ENCODE assay signal across 19 mouse cellular contexts in the genomic region with DNA sequence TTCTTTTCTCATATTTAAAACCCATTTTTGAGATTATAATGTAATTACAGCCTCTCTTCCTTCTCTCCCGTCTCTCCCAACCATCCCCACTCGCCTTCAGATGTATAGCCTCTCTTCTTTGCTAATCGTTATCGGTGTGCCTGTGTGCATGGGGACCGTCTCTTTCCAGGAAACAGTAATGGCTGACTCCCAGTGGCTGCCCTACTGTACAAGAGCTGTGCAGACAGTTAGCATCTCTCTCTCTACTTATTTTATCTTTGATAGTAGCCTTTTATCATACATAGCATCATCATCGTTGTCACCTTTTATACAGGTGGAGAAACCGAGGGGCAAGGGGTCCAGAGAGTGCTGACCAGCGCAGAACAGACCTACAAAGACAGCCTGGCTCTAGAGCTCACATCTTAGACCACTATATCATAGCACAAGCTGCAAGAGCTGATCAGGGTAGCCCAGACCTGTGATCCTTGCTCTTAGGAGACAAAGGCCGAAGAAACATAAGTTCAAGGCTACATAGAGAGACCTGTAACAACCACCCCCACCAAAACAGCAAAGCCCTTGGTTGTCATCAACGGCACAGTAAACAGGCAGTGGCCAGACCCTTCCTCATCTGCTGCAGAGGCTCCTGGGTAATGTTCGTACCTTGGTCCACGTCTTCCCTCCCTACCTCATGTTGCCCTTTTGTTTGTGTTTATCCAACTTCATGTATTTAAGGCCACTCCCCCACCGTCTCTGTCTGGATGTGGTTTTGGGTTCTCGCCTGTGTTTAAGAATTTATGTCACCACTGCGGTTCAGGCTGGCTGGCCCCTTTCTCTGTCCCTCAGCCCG.
"Had no signal": no experiment of that assay in that cellular context is flagged by ENCODE, and none has a peak within 500 bp of the region (broad histone marks: within the 10 kb centered on the region; RNA-seq: fewer than 3 reads in every experiment).

No protein-coding gene starts in this region.

- H3K4me3 ChIP-seq: layer of hippocampus, adult 2 months; liver, embryonic 13.5 days; megakaryocyte, embryonic 14.5 days; midbrain, embryonic 12.5 days; midbrain, embryonic 15.5 days; neural tube, embryonic 12.5 days; neural tube, embryonic 15.5 days; stomach, embryonic 15.5 days had no signal

- H3K36me3 ChIP-seq: liver, embryonic 13.5 days; midbrain, embryonic 12.5 days; midbrain, embryonic 15.5 days; neural tube, embryonic 12.5 days; neural tube, embryonic 15.5 days; stomach, embryonic 15.5 days had no signal

- H3K27me3 ChIP-seq: liver, embryonic 13.5 days; midbrain, embryonic 12.5 days; midbrain, embryonic 15.5 days; neural tube, embryonic 12.5 days; neural tube, embryonic 15.5 days; stomach, embryonic 15.5 days had no signal

- H3K4me1 ChIP-seq: liver, embryonic 13.5 days; megakaryocyte, embryonic 14.5 days; midbrain, embryonic 12.5 days; midbrain, embryonic 15.5 days; neural tube, embryonic 12.5 days; neural tube, embryonic 15.5 days; stomach, embryonic 15.5 days had no signal

- H3K27ac ChIP-seq: kidney, postnatal 0 days; layer of hippocampus, adult 2 months; liver, embryonic 13.5 days; macrophage; midbrain, embryonic 12.5 days; midbrain, embryonic 15.5 days; neural tube, embryonic 12.5 days; neural tube, embryonic 15.5 days; stomach, embryonic 15.5 days had no signal

- H3K9me3 ChIP-seq: liver, embryonic 13.5 days; megakaryocyte, embryonic 14.5 days; midbrain, embryonic 12.5 days; midbrain, embryonic 15.5 days; neural tube, embryonic 12.5 days; neural tube, embryonic 15.5 days; stomach, embryonic 15.5 days had no signal

- ATAC-seq: midbrain, embryonic 15.5 days had no signal

- H3K9ac ChIP-seq: liver, embryonic 13.5 days; midbrain, embryonic 12.5 days; midbrain, embryonic 15.5 days; neural tube, embryonic 12.5 days; neural tube, embryonic 15.5 days; stomach, embryonic 15.5 days had no signal

- DNase-seq: kidney, adult 2 months; kidney, postnatal 25 days; layer of hippocampus, adult 9-11 months; liver, embryonic 13.5 days; lung, adult 2 months; lung, postnatal 14 days; retina, postnatal 1 day; right cerebral cortex, postnatal 25 days; spleen, adult 18-20 months; thymus, postnatal 25 days had no signal
